Mouse (Mus musculus) cerebellum, adult 11-12 months (tissue): Measurements from ENCODE around the gene Ace2.

Source experiments
- DNase-seq: peaks from one replicate; pipeline ENCODE4 v3.0.0; 2022

Ace2 gene

GRCm38 (mm10) chrX:164183844-164184243, 44.7 kb downstream of the Ace2 start:
- DNase-seq = peak; percentile 2

- DNase-seq = no peak
Observed at GRCm38 (mm10) chrX:164189880-164190279, 50.7 kb downstream of the Ace2 start.

- DNase-seq = no peak
Observed at GRCm38 (mm10) chrX:164197679-164198078, 58.5 kb downstream of the Ace2 start.

GRCm38 (mm10) chrX:164200547-164200946, 61.4 kb downstream of the Ace2 start:
- DNase-seq = no peak

- DNase-seq = no peak
Observed at GRCm38 (mm10) chrX:164221989-164222388, 82.9 kb downstream of the Ace2 start.

- no peak for DNase-seq
Observed at GRCm38 (mm10) chrX:164233380-164233779, 94.2 kb downstream of the Ace2 start.
